Mouse (Mus musculus): Measurements from ENCODE around the gene Tmem52b.

GRCm38 (mm10) chr6:129527416-129527815 lies 15.1 kb downstream of the Tmem52b start:
- TF ChIP-seq MAZ (IDR thresholded peaks at IDR 0.05; ENCODE audit: low read depth, low read length) = no peak
- TF ChIP-seq JUND (conservative IDR thresholded peaks at IDR 0.05; ENCODE audit: low read depth, low read length) = no peak
- TF ChIP-seq USF1 (IDR thresholded peaks at IDR 0.05; ENCODE audit: low read depth, low read length) = no peak
- no peak for TF ChIP-seq CTCF (conservative IDR thresholded peaks at IDR 0.05 in 1 of 2, IDR thresholded peaks at IDR 0.05 in 1 of 2; ENCODE audit: low read depth in 2 of 2, low read length in 2 of 2)
- TF ChIP-seq ETS1 (conservative IDR thresholded peaks at IDR 0.05; ENCODE audit: low read depth, low read length) = no peak
- no peak for TF ChIP-seq POLR2A (IDR thresholded peaks at IDR 0.05; ENCODE audit: low read depth, low read length)
- no peak for TF ChIP-seq E2F4 (IDR thresholded peaks at IDR 0.05; ENCODE audit: insufficient replicate concordance, low read depth, low read length)
- no peak for TF ChIP-seq TBP (conservative IDR thresholded peaks at IDR 0.05; ENCODE audit: low read depth, low read length)
- no peak for TF ChIP-seq JUN (IDR thresholded peaks at IDR 0.05; ENCODE audit: insufficient read depth, low read depth, low read length)
- TF ChIP-seq HCFC1 (IDR thresholded peaks at IDR 0.05; ENCODE audit: low read depth, low read length) = no peak
- TF ChIP-seq GABPA (IDR thresholded peaks at IDR 0.05; ENCODE audit: insufficient replicate concordance, low read depth, low read length) = no peak
- TF ChIP-seq MAFK (IDR thresholded peaks at IDR 0.05; ENCODE audit: insufficient replicate concordance, low read length) = no peak
- no peak for TF ChIP-seq SMC3 (IDR thresholded peaks at IDR 0.05; ENCODE audit: low read depth, low read length)
- no peak for TF ChIP-seq KAT2A (IDR thresholded peaks at IDR 0.05; ENCODE audit: insufficient replicate concordance, low read length)

Data from CH12.LX (cell line).